30 mouse cellular contexts compared by ENCODE assay signal in genomic region chr7:79440035-79440434, GRCm38 (mm10). TPM values are rescaled to one million over a fixed set of nuclear protein-coding genes. Genes with fewer than 3 reads are reported as not detected.
"Had no signal": no experiment of that assay in that cellular context is flagged by ENCODE, and none has a peak within 500 bp of the region (broad histone marks: within the 10 kb centered on the region; RNA-seq: fewer than 3 reads in every experiment).

No protein-coding gene starts in this region.

- H3K9me3 ChIP-seq: hindbrain, embryonic 13.5 days; hindbrain, embryonic 15.5 days; kidney, embryonic 15.5 days; limb, embryonic 15.5 days had no signal

- H3K9ac ChIP-seq: hindbrain, embryonic 13.5 days; hindbrain, embryonic 15.5 days; kidney, embryonic 15.5 days; limb, embryonic 13.5 days; limb, embryonic 15.5 days; liver, embryonic 14.5 days had no signal

- H3K4me1 ChIP-seq: hindbrain, embryonic 10.5 days; hindbrain, embryonic 13.5 days; hindbrain, embryonic 15.5 days; kidney, embryonic 15.5 days; limb, embryonic 13.5 days; limb, embryonic 15.5 days had no signal

- H3K36me3 ChIP-seq: hindbrain, embryonic 15.5 days had no signal

- H3K27me3 ChIP-seq: hindbrain, embryonic 13.5 days; hindbrain, embryonic 15.5 days; kidney, embryonic 15.5 days; limb, embryonic 13.5 days; limb, embryonic 15.5 days had no signal

- H3K4me2 ChIP-seq: heart, embryonic 11.5 days; hindbrain, embryonic 13.5 days; hindbrain, embryonic 15.5 days; kidney, embryonic 15.5 days; limb, embryonic 13.5 days; limb, embryonic 15.5 days; liver, embryonic 11.5 days had no signal

- H3K27ac ChIP-seq: gastrocnemius, adult 2 months; heart, adult 2 months; hindbrain, embryonic 10.5 days; hindbrain, embryonic 13.5 days; hindbrain, embryonic 15.5 days; hindbrain, postnatal 0 days; kidney, embryonic 15.5 days; kidney, postnatal 0 days; limb, embryonic 13.5 days; limb, embryonic 15.5 days; liver, embryonic 14.5 days had no signal

- ATAC-seq: hindbrain, postnatal 0 days; intestine, embryonic 16.5 days had no signal

- DNase-seq: gastrocnemius, adult 2 months; gastrocnemius, postnatal 10 days; gastrocnemius, postnatal 25 days; heart, adult 2 months; heart, postnatal 10 days; heart, postnatal 4 days; kidney, adult 11 months; kidney, adult 2 months; kidney, adult 9 months; kidney, postnatal 14 days; kidney, postnatal 36 days; layer of hippocampus, adult 9-11 months; layer of hippocampus, postnatal 36 days; left cerebral cortex, postnatal 4 days had no signal

- H3K4me3 ChIP-seq: gastrocnemius, adult 2 months; heart, adult 2 months; hindbrain, embryonic 10.5 days; hindbrain, embryonic 13.5 days; hindbrain, embryonic 15.5 days; kidney, embryonic 15.5 days; limb, embryonic 13.5 days; limb, embryonic 15.5 days had no signal

RNA-seq across cellular contexts. Expression of gene Rlbp1, which starts 53.2 kb away (rescaled TPM):
- total RNA-seq: gastrocnemius, adult 2 months; gastrocnemius, postnatal 10 days; gastrocnemius, postnatal 25 days; gastrocnemius, postnatal 4 days; granulocyte monocyte progenitor cell, adult 5-6 weeks; heart, adult 2 months; heart, postnatal 10 days; heart, postnatal 25 days; heart, postnatal 4 days had no signal
- polyA plus RNA-seq: heart, adult 2 months; heart, embryonic 14.5 days had no signal
